Mouse (Mus musculus) stomach, postnatal 0 days (tissue): Measurements from ENCODE around the gene Idnk. TPM values are rescaled to one million over a fixed set of nuclear protein-coding genes. Genes with fewer than 3 reads are reported as not detected.
"Not testable (repeated sequence)": the region's sequence is repeated elsewhere in the genome, so short reads cannot be mapped to it uniquely, and the experiment has no call there.

Experiments used
- ATAC-seq: fragments of 200-750 bp; cut with Nextera tagmentation; 2 replicates; pipeline ENCODE4 v1.8.0; 2017; ENCODE audit not compliant: low FRiP score, low TSS enrichment
- DNase-seq: peaks from one replicate; pipeline ENCODE4 v3.0.0-alpha.2; 2016; ENCODE audit warnings: low spot score
- H3K27ac ChIP-seq: fragments of 300-500 bp; sonication (generic); replicated peaks from 2 replicates; pipeline ENCODE4 v1.5.1; 2014; ENCODE audit warnings: mild to moderate bottlenecking, control low read depth
- H3K27me3 ChIP-seq: fragments of 300-500 bp; sonication (generic); 2 replicates; pipeline ENCODE4 v1.6.1; 2014; ENCODE audit warnings: low read length; ENCODE audit not compliant: control insufficient read depth, insufficient read depth
- H3K36me3 ChIP-seq: fragments of 300-500 bp; sonication (generic); 2 replicates; pipeline ENCODE4 v1.6.1; 2014; ENCODE audit warnings: low read length, mixed read lengths; ENCODE audit not compliant: control insufficient read depth, insufficient read depth
- H3K4me1 ChIP-seq: fragments of 300-500 bp; sonication (generic); replicated peaks from 2 replicates; pipeline ENCODE4 v1.6.1; 2014; ENCODE audit warnings: antibody characterized with exemption; ENCODE audit not compliant: control insufficient read depth, insufficient read depth
- H3K4me2 ChIP-seq: fragments of 300-500 bp; sonication (generic); replicated peaks from 2 replicates; pipeline ENCODE4 v1.6.1; 2014; ENCODE audit warnings: low read depth, mild to moderate bottlenecking, control low read depth, moderate library complexity
- H3K4me3 ChIP-seq: fragments of 300-500 bp; sonication (generic); 2 replicates; pipeline ENCODE4 v1.5.1; 2014; ENCODE audit warnings: low read depth, low read length, control low read depth
- H3K9ac ChIP-seq: fragments of 300-500 bp; sonication (generic); 2 replicates; pipeline ENCODE4 v1.6.1; 2014; ENCODE audit warnings: mild to moderate bottlenecking, low read length, control low read depth, mixed read lengths
- H3K9me3 ChIP-seq: fragments of 300-500 bp; sonication (generic); 2 replicates; pipeline ENCODE4 v1.6.1; 2016; ENCODE audit warnings: low read length; ENCODE audit not compliant: control insufficient read depth
- CTCF ChIP-seq: IDR thresholded peaks from 2 replicates; pipeline ENCODE4 v1.5.1; 2016; ENCODE audit warnings: antibody characterized with exemption, low read depth, mild to moderate bottlenecking, moderate library complexity
- EP300 ChIP-seq: optimal IDR thresholded peaks from 2 replicates; pipeline ENCODE3; 2016; ENCODE audit warnings: antibody characterized with exemption
- WGBS: fragments of 180-500 bp; shearing (Covaris S2); extraction: QIAGEN DNeasy Blood & Tissue Kit; methylation state at CpG from one replicate; pipeline ENCODE4 v1.1.7; 2014; 5-methylcytosine and 5-hydroxymethylcytosine counted together
- polyA plus RNA-seq: library from polyadenylated mRNA; unstranded; fragments of >200 nt; fragmentation: Nextera tagmentation; extraction: Ambion mirVana; gene quantifications from 2 replicates; pipeline ENCODE4 v1.2.1, GENCODE M21; 2015

Gene Idnk
- polyA plus RNA-seq, 1 experiment from 2014 or later, result 35.0 TPM

- TF ChIP-seq EP300 (peak; percentile 31), CTCF (peak; percentile 19)
- no peaks in the 10 kb centered on the region for H3K27me3 ChIP-seq
- peak overlapping the region; percentile 99 for H3K27ac ChIP-seq
- H3K4me3 ChIP-seq, result peak overlapping the region; percentile 91
- peak overlapping the region; percentile 99 for H3K9ac ChIP-seq
- no peaks in the 10 kb centered on the region for H3K9me3 ChIP-seq
- no peaks in the 10 kb centered on the region for H3K36me3 ChIP-seq
- H3K4me2 ChIP-seq, result peak overlapping the region; percentile 81
- DNase-seq (peak; percentile 96), ATAC-seq (peak; percentile 97)
- under 1% methylated on average over 61 of the region's 83 CpGs for WGBS
- no peaks in the 10 kb centered on the region; the same call in 1 of the 2 replicates for H3K4me1 ChIP-seq
These were observed 28.4 kb upstream of the Idnk start for GRCm38 (mm10) chr13:58128768-58129671.

GRCm38 (mm10) chr13:58129687-58130246 is 27.7 kb upstream of the Idnk start:
- peak overlapping the region; percentile 99 for H3K9ac ChIP-seq
- H3K9me3 ChIP-seq, result no peaks in the 10 kb centered on the region
- H3K4me2 ChIP-seq, result peak overlapping the region; percentile 81
- no peaks in the 10 kb centered on the region for H3K27me3 ChIP-seq
- H3K4me1 ChIP-seq, result no peaks in the 10 kb centered on the region; the same call in 1 of the 2 replicates
- peak overlapping the region; percentile 99 for H3K27ac ChIP-seq
- ATAC-seq (no peak), DNase-seq (no peak)
- peak overlapping the region; percentile 91 for H3K4me3 ChIP-seq
- TF ChIP-seq EP300, result no peak
- TF ChIP-seq CTCF, result no peak
- 18% methylated on average over 4 of the region's 4 CpGs for WGBS
- no peaks in the 10 kb centered on the region for H3K36me3 ChIP-seq

GRCm38 (mm10) chr13:58131692-58132091 is 25.8 kb upstream of the Idnk start:
- ATAC-seq (no peak), DNase-seq (no peak)
- TF ChIP-seq EP300, result no peak
- peak; percentile 15; the same call in 1 of the 2 replicates for TF ChIP-seq CTCF
- Histone ChIP-seq H3K9ac (no peak overlapping the region), H3K9me3 (no peaks in the 10 kb centered on the region), H3K27me3 (no peaks in the 10 kb centered on the region), H3K4me1 (no peaks in the 10 kb centered on the region; the same call in 1 of the 2 replicates), H3K4me2 (no peak overlapping the region), H3K27ac (no peak overlapping the region), H3K36me3 (no peaks in the 10 kb centered on the region), H3K4me3 (no peak overlapping the region)
- WGBS, result 42% methylated on average over 3 of the region's 3 CpGs

GRCm38 (mm10) chr13:58146603-58147002 is 10.8 kb upstream of the Idnk start:
- not testable (repeated sequence) for H3K4me1 ChIP-seq, H3K9me3 ChIP-seq, H3K27ac ChIP-seq, H3K4me2 ChIP-seq, ATAC-seq, H3K27me3 ChIP-seq, H3K4me3 ChIP-seq, DNase-seq, H3K9ac ChIP-seq, H3K36me3 ChIP-seq
- 97% methylated on average over 8 of the region's 8 CpGs for WGBS

DNA sequence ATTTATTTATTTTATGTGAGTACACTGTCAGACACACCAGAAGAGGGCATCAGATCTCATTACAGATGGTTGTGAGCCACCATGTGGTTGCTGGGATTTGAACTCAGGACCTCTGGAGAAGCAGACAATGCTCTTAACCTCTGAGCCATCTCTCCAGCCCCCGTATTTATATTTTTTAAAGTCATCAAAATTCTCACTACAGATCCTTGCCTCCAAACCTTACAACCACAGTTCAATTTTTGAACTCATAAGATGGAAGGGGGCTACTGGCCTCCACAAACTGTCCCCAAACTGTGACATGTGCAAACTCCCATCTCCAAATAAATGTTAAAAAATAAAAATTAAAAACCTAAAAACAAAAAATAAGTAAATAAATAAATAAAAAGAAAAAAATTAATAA is 9.7 kb upstream of the Idnk start:
- Histone ChIP-seq H3K9me3 (no peaks in the 10 kb centered on the region), H3K4me3 (no peak overlapping the region), H3K4me2 (no peak overlapping the region), H3K27me3 (no peaks in the 10 kb centered on the region), H3K4me1 (no peaks in the 10 kb centered on the region), H3K36me3 (no peaks in the 10 kb centered on the region), H3K9ac (no peak overlapping the region), H3K27ac (no peak overlapping the region)
- whole genome bisulfite sequencing, result 76% methylated on average over 1 of the region's 1 CpGs
- TF ChIP-seq EP300 (no peak), CTCF (no peak)
- DNase-seq (no peak), ATAC-seq (no peak)

DNA sequence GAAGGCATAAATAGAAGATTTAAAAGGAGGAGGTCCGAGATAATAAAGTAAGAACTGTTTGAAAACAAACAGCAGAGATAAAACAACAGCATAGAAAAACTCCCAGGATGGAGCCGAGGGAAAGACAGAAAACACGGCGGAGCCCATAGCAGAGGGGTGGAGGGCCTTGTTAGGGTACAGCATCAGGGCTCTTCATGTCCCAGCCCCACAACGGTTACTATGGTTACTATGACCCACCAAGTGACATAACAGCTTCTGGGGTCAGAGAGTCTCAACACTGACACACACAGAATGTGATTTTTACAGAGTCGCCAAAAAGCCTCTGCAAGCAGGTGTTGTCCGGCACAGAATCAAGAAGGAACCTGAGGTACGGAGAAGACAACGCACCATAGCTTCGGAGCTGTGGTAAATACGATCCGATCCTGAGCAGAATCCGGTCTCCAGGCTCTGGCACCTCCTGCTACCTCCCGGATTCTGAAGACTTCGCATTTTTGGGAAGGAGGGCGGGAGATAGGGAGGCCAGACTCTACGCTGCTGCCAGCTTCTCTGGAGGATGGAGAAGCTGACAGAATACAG is 9.1 kb upstream of the Idnk start:
- no peaks in the 10 kb centered on the region for H3K36me3 ChIP-seq
- H3K4me2 ChIP-seq, result peak overlapping the region; percentile 64
- ATAC-seq (peak; percentile 89), DNase-seq (peak; percentile 69)
- H3K4me1 ChIP-seq, result no peaks in the 10 kb centered on the region
- peak overlapping the region; percentile 18 for H3K9ac ChIP-seq
- H3K27ac ChIP-seq, result peak overlapping the region; percentile 35; the same call in 1 of the 2 replicates
- no peaks in the 10 kb centered on the region for H3K9me3 ChIP-seq
- 2% methylated on average over 17 of the region's 17 CpGs for WGBS
- H3K4me3 ChIP-seq, result peak overlapping the region; percentile 39
- H3K27me3 ChIP-seq, result no peaks in the 10 kb centered on the region
- TF ChIP-seq EP300 (no peak), CTCF (no peak)
